Mouse (Mus musculus): ENCODE results near the gene Ptbp3. TPM values are rescaled to one million over a fixed set of nuclear protein-coding genes. Genes with fewer than 3 reads are reported as not detected.

The Ptbp3 gene
- polyA plus RNA-seq, 1 experiment from 2014 or later: 64.3 TPM

GRCm38 (mm10) chr4:59509558-59509957, 39.6 kb downstream of the Ptbp3 start:
- H3K4me2 ChIP-seq (ENCODE audit: low read length): no peak overlapping the region
- H3K36me3 ChIP-seq (ENCODE audit: insufficient read depth, low read length): peaks cover 25% of the 10 kb centered on the region; the same call in 1 of the 2 replicates
- DNase-seq (ENCODE audit: low spot score): no peak
- no peak overlapping the region for H3K4me3 ChIP-seq (replicated peaks; ENCODE audit: low read depth, low read length)
- no peak overlapping the region for H3K9ac ChIP-seq (ENCODE audit: low read depth, low read length)
- no peaks in the 10 kb centered on the region for H3K4me1 ChIP-seq (replicated peaks; ENCODE audit: insufficient read depth, low read length)
- no peak for TF ChIP-seq CTCF (IDR thresholded peaks at IDR 0.05; ENCODE audit: low read depth)
- no peak overlapping the region for H3K27ac ChIP-seq
- no peaks in the 10 kb centered on the region for H3K27me3 ChIP-seq (ENCODE audit: insufficient read depth, low read length)
- H3K9me3 ChIP-seq (replicated peaks; ENCODE audit: low read length): no peaks in the 10 kb centered on the region
- 93% methylated on average over 2 of the region's 2 CpGs for WGBS
- no peak for ATAC-seq (replicated peaks; ENCODE audit: low FRiP score, low read depth)

- Histone ChIP-seq H3K4me1 (replicated peaks; ENCODE audit: insufficient read depth, low read length) (no peaks in the 10 kb centered on the region), H3K36me3 (ENCODE audit: insufficient read depth, low read length) (peaks cover 19% of the 10 kb centered on the region), H3K4me2 (ENCODE audit: low read length) (no peak overlapping the region), H3K9ac (ENCODE audit: low read depth, low read length) (no peak overlapping the region), H3K4me3 (replicated peaks; ENCODE audit: low read depth, low read length) (no peak overlapping the region), H3K27ac (no peak overlapping the region), H3K27me3 (ENCODE audit: insufficient read depth, low read length) (no peaks in the 10 kb centered on the region), H3K9me3 (replicated peaks; ENCODE audit: low read length) (no peaks in the 10 kb centered on the region)
- DNase-seq (ENCODE audit: low spot score): no peak
- no peak for TF ChIP-seq CTCF (IDR thresholded peaks at IDR 0.05; ENCODE audit: low read depth)
- no peak for ATAC-seq (replicated peaks; ENCODE audit: low FRiP score, low read depth)
- 81% methylated on average over 2 of the region's 2 CpGs for WGBS
Observed at GRCm38 (mm10) chr4:59507766-59508165, 41.4 kb downstream of the Ptbp3 start.

GRCm38 (mm10) chr4:59506704-59507103, 42.5 kb downstream of the Ptbp3 start:
- Histone ChIP-seq H3K4me3 (replicated peaks; ENCODE audit: low read depth, low read length) (no peak overlapping the region), H3K4me1 (replicated peaks; ENCODE audit: insufficient read depth, low read length) (no peaks in the 10 kb centered on the region), H3K36me3 (ENCODE audit: insufficient read depth, low read length) (peaks cover 20% of the 10 kb centered on the region; the same call in 1 of the 2 replicates), H3K4me2 (ENCODE audit: low read length) (no peak overlapping the region), H3K27me3 (ENCODE audit: insufficient read depth, low read length) (no peaks in the 10 kb centered on the region), H3K27ac (no peak overlapping the region), H3K9me3 (replicated peaks; ENCODE audit: low read length) (no peaks in the 10 kb centered on the region), H3K9ac (ENCODE audit: low read depth, low read length) (no peak overlapping the region)
- no peak for DNase-seq (ENCODE audit: low spot score)
- ATAC-seq (replicated peaks; ENCODE audit: low FRiP score, low read depth): no peak
- WGBS: 99% methylated on average over 3 of the region's 3 CpGs
- TF ChIP-seq CTCF (IDR thresholded peaks at IDR 0.05; ENCODE audit: low read depth): no peak

- WGBS: 83% methylated on average over 3 of the region's 3 CpGs
Observed at GRCm38 (mm10) chr4:59505481-59505880, 43.7 kb downstream of the Ptbp3 start.

GRCm38 (mm10) chr4:59491097-59491496, 58.1 kb downstream of the Ptbp3 start:
- Histone ChIP-seq H3K4me2 (ENCODE audit: low read length) (no peak overlapping the region), H3K27me3 (ENCODE audit: insufficient read depth, low read length) (no peaks in the 10 kb centered on the region), H3K27ac (no peak overlapping the region), H3K4me3 (replicated peaks; ENCODE audit: low read depth, low read length) (no peak overlapping the region), H3K9me3 (replicated peaks; ENCODE audit: low read length) (no peaks in the 10 kb centered on the region), H3K4me1 (replicated peaks; ENCODE audit: insufficient read depth, low read length) (no peaks in the 10 kb centered on the region), H3K9ac (ENCODE audit: low read depth, low read length) (no peak overlapping the region), H3K36me3 (ENCODE audit: insufficient read depth, low read length) (peaks cover 27% of the 10 kb centered on the region; the same call in 1 of the 2 replicates)
- no peak for TF ChIP-seq CTCF (IDR thresholded peaks at IDR 0.05; ENCODE audit: low read depth)
- no peak for ATAC-seq (replicated peaks; ENCODE audit: low FRiP score, low read depth)
- WGBS: 93% methylated on average over 2 of the region's 2 CpGs
- no peak for DNase-seq (ENCODE audit: low spot score)

More at GRCm38 (mm10) chr4:59505481-59505880, 43.7 kb downstream of the Ptbp3 start:
- no peaks in the 10 kb centered on the region for H3K27me3 ChIP-seq (ENCODE audit: insufficient read depth, low read length)
- no peak for DNase-seq (ENCODE audit: low spot score)
- H3K4me1 ChIP-seq (replicated peaks; ENCODE audit: insufficient read depth, low read length): no peaks in the 10 kb centered on the region
- TF ChIP-seq CTCF (IDR thresholded peaks at IDR 0.05; ENCODE audit: low read depth): no peak
- no peak overlapping the region for H3K4me2 ChIP-seq (ENCODE audit: low read length)
- H3K36me3 ChIP-seq (ENCODE audit: insufficient read depth, low read length): peaks cover 20% of the 10 kb centered on the region
- H3K9ac ChIP-seq (ENCODE audit: low read depth, low read length): no peak overlapping the region
- H3K4me3 ChIP-seq (replicated peaks; ENCODE audit: low read depth, low read length): no peak overlapping the region
- no peak overlapping the region for H3K27ac ChIP-seq
- H3K9me3 ChIP-seq (replicated peaks; ENCODE audit: low read length): no peaks in the 10 kb centered on the region
- no peak for ATAC-seq (replicated peaks; ENCODE audit: low FRiP score, low read depth)

GRCm38 (mm10) chr4:59471306-59471705, 77.9 kb downstream of the Ptbp3 start:
- Histone ChIP-seq H3K36me3 (ENCODE audit: insufficient read depth, low read length) (peaks cover 3% of the 10 kb centered on the region), H3K4me2 (ENCODE audit: low read length) (no peak overlapping the region), H3K27ac (no peak overlapping the region), H3K4me1 (replicated peaks; ENCODE audit: insufficient read depth, low read length) (no peaks in the 10 kb centered on the region), H3K9me3 (replicated peaks; ENCODE audit: low read length) (no peaks in the 10 kb centered on the region), H3K27me3 (ENCODE audit: insufficient read depth, low read length) (no peaks in the 10 kb centered on the region), H3K4me3 (replicated peaks; ENCODE audit: low read depth, low read length) (no peak overlapping the region), H3K9ac (ENCODE audit: low read depth, low read length) (no peak overlapping the region)
- ATAC-seq (replicated peaks; ENCODE audit: low FRiP score, low read depth) (no peak), DNase-seq (ENCODE audit: low spot score) (no peak)
- no peak for TF ChIP-seq CTCF (IDR thresholded peaks at IDR 0.05; ENCODE audit: low read depth)

- Histone ChIP-seq H3K4me1 (replicated peaks; ENCODE audit: insufficient read depth, low read length) (no peaks in the 10 kb centered on the region), H3K9me3 (replicated peaks; ENCODE audit: low read length) (no peaks in the 10 kb centered on the region), H3K9ac (ENCODE audit: low read depth, low read length) (no peak overlapping the region), H3K27me3 (ENCODE audit: insufficient read depth, low read length) (no peaks in the 10 kb centered on the region), H3K4me3 (replicated peaks; ENCODE audit: low read depth, low read length) (no peak overlapping the region), H3K27ac (no peak overlapping the region; the same call in 1 of the 2 replicates), H3K36me3 (ENCODE audit: insufficient read depth, low read length) (no peaks in the 10 kb centered on the region), H3K4me2 (ENCODE audit: low read length) (no peak overlapping the region)
- DNase-seq (ENCODE audit: low spot score) (no peak), ATAC-seq (replicated peaks; ENCODE audit: low FRiP score, low read depth) (no peak)
- TF ChIP-seq CTCF (IDR thresholded peaks at IDR 0.05; ENCODE audit: low read depth): no peak
- 39% methylated on average over 2 of the region's 2 CpGs for WGBS
Observed at GRCm38 (mm10) chr4:59465449-59465848, 83.7 kb downstream of the Ptbp3 start.

Data from kidney, postnatal 0 days (tissue).